Mouse (Mus musculus): ENCODE data around the gene Kcnt1.
"Not testable (repeated sequence)": the region's sequence is repeated elsewhere in the genome, so short reads cannot be mapped to it uniquely, and the experiment has no call there.

Gene Kcnt1

GRCm38 (mm10) chr2:25863337-25864131, at the start of gene Kcnt1:
TSS of gene Kcnt1 (plus strand) at chr2:25863734.
- peak; percentile 62 for DNase-seq

DNA sequence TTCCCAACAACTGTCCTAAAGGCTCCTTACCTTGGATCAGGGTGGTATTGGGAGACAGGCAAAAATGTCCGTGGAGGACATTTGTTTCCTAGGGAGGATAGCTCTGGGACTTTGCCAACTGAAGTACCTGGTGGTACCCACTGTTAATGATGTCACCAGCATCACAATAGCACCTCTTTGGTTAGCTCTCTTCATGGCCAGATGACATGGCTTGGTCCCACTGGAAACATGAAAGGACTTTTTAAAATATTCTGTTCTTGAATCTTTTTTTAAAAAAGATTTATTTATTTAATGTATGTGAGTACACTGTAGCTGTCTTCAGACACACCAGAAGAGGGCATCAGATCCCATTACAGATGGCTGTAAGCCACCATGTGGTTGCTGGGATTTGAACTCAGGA, 47.8 kb upstream of the Kcnt1 start, which contains the start of gene Glt6d1:
Gene Glt6d1 (minus strand): TSS at position 101 of the 400 bp plus-strand sequence.
- not testable (repeated sequence) for DNase-seq

GRCm38 (mm10) chr2:25822806-25823205, 40.7 kb upstream of the Kcnt1 start, which contains the start of gene Lcn9:
TSS of gene Lcn9 (plus strand) at chr2:25823153.
- no peak for DNase-seq

DNA sequence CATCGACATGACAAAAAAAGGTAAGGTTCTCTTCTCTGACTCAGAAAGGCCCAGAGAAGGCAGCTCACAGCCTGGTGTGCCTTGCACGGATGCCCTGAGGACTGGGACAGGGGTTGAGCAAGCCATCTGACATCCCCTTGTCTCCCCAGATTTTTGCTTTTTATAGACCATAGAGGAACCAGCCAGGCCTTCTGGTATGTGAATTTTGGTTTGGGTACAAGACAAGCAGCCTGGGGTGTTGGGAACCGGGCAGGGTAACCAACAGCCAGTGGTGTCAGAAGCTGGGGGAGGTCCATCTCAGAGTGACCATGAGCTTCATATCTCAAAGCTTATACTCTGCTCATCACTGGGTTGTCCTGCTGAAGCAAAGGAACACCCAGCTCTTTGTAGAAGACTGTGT, 38.8 kb upstream of the Kcnt1 start:
- DNase-seq, result no peak

GRCm38 (mm10) chr2:25828344-25828947, 35.1 kb upstream of the Kcnt1 start:
- no peak for DNase-seq

GRCm38 (mm10) chr2:25830786-25831185, 32.7 kb upstream of the Kcnt1 start:
- no peak for DNase-seq

DNA sequence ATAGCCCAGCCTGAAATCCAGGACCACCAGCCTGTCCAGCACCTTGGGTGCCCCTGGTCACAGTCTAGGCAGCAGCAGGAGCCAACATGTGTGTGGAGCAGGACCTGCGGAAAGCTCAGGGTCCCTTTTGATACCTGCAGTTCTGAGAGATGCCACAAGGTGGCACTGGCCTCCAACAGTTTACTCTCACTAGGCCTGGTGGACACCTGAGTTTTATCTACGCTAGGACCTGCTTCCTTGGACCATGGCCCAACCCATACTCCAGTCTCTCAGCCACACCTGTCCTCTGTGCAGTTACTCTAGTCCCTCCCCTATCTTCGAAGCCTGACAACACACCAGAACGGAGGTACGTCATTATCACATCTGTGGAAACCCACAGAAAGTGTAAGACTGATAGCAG, 27.2 kb upstream of the Kcnt1 start:
- DNase-seq, result peak; percentile 86

DNA sequence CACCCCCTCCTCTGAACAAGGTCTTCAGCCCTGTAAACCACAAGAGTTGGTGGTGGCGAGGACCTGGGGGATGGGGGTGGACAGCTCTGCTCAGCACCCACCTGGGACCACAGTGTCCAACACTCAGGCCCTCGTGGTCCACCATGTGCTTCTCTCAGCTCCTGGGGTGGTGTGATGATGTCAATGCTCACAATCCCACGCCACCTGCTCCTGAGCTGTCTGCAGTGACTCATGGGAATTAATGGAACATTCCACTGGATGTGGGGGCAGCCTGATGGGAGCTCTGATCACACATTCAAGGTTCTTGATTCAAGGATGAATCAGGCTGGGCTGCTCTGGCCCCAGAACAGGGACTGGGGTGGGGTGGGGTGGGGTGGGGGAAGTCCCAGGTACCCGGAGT, 21.4 kb upstream of the Kcnt1 start:
- no peak for DNase-seq

DNA sequence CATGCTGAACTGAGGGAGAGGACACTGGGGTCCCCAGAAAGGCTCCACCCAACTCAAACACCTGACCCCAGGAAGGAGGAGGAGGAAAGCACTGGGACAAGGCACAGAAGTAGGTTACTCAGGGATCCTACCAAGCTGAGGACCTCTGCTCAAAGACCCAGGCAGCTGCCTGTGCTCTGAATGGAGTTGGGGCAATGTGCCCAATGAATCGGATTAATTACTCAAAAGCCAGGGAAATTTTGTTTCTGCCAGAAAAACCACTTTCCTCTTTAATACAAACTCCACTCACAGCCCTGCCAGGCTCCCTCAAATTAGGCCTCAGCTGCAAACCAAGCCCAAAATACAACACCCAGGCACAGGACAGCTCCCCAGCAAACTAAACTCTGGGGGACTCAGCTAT, 20.8 kb upstream of the Kcnt1 start:
- no peak for DNase-seq

DNA sequence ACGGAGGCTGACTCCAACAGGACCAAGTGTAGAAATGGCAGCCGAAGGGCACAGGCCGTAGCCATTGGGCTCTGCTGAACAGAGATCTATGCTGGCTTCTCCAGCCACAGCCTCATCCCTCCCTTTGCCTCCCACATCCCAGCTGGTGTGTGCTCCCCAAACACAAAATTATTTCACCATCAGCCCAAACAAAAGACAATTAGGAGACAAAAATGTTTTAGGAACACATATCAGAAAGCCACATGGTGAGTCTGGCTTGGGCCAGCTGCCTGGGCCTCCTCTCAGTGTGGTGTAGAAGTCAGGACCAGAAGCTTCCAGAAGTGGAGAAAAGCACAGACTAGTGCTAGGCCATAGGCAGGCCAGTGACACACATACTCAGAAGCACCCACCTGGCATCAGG, 19.4 kb upstream of the Kcnt1 start:
- DNase-seq, result no peak

GRCm38 (mm10) chr2:25846516-25846915, 17.0 kb upstream of the Kcnt1 start:
- no peak for DNase-seq

DNA sequence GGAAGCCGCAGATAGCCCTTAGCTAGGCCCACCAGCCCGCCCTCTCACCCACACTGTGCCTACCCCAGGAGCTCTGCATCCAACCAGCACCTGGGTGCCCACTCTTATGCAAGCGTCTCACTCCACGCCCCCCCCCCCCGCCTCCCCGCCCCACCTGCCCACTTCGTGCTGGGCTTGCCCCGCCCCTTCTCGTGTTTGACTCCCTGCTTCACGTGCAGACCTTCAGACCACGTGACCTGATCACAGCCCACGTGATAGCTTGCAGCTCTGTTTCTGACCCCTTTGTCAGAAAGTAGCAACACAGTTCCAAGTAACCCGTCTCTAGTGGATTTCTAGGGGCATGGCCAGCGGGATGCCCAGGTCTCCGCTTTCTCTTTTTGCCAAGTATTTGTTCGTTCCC, 16.3 kb upstream of the Kcnt1 start, which contains the start of gene Sohlh1:
Gene Sohlh1 (minus strand): TSS at position 23 of the 400 bp plus-strand sequence.
- DNase-seq, result no peak

DNA sequence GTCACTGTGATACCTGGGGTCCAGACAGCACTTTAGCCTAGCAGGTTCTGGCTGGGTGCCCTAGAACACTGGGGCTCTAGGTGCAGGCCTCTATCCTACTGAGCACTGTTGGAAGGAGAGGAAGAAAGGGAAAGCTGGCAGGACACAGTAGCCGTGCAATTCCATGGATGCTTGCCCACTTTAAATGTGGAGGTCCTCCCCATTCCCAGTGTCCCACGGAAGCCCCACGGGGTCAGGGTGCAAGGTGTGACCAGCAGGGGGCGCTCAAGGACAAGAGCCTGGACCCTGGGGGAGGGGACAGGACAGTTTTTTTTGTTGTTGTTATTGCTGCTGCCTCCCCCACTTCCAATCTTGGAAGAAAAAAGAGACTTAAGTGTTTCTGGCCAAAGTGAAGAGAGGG, 13.2 kb upstream of the Kcnt1 start:
- DNase-seq, result peak; percentile 65

GRCm38 (mm10) chr2:25852626-25853025, 10.9 kb upstream of the Kcnt1 start:
- DNase-seq, result peak; percentile 39

- no peak for DNase-seq
These were observed 9.5 kb upstream of the Kcnt1 start for GRCm38 (mm10) chr2:25853998-25854397.

- DNase-seq, result no peak
These were observed 3.6 kb upstream of the Kcnt1 start for GRCm38 (mm10) chr2:25859891-25860290.

DNA sequence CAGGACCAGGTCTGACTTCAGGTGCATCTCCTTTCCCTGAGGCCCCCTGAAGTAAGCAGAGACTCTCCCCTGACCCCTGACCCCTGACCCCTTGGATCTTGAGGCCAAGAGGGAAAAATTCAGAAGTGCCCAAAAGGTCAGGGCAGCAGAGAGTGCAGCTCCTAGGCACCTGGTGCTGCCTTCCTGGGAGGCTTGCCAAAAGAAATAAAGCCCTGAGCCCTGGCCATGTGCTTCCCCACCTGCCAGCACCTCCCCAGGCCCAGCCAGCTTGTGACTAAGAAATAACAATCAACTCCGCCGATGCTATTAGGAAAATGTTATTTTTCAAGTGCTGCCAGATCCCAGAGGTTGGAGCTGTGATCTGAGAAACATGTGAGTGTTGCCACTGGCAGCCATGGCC, 1.5 kb upstream of the Kcnt1 start:
- DNase-seq, result no peak

GRCm38 (mm10) chr2:25862696-25863270, 751 bp upstream of the Kcnt1 start:
- DNase-seq, result peak; percentile 47

DNA sequence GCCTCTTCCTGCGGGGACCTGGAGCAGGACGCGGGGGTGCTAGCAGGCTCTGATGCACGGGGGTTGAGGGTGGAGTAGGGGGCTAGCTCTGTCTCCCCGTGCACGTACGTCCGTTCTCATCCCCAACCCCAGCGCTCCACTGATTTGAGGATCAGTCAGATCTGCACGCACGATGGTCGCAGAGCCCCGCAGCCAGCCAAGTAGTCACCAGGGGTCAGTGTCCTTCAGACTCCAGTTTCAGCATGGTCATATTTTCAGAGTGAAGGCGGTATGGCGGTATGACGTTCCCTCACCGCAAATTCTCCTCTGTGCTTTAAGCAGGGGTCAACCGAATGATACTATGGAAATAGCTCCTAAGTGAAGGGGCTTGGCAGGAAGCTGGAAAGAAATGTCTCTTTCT, 696 bp downstream of the Kcnt1 start:
- DNase-seq, result no peak

GRCm38 (mm10) chr2:25865412-25865811, 1.9 kb downstream of the Kcnt1 start:
- peak; percentile 57 for DNase-seq

GRCm38 (mm10) chr2:25866656-25867055, 3.1 kb downstream of the Kcnt1 start:
- no peak for DNase-seq

- no peak for DNase-seq
These were observed 13.8 kb downstream of the Kcnt1 start for GRCm38 (mm10) chr2:25877250-25877735.

- DNase-seq, result peak; percentile 53
These were observed 14.3 kb downstream of the Kcnt1 start for GRCm38 (mm10) chr2:25877736-25878268.
